Mouse (Mus musculus) right cerebral cortex, postnatal 4 days (tissue): ENCODE data around the gene Soat2.

ENCODE experiments used
- DNase-seq: peaks from one replicate; pipeline ENCODE4 v3.0.0-alpha.2; 2022

The Soat2 gene

DNA sequence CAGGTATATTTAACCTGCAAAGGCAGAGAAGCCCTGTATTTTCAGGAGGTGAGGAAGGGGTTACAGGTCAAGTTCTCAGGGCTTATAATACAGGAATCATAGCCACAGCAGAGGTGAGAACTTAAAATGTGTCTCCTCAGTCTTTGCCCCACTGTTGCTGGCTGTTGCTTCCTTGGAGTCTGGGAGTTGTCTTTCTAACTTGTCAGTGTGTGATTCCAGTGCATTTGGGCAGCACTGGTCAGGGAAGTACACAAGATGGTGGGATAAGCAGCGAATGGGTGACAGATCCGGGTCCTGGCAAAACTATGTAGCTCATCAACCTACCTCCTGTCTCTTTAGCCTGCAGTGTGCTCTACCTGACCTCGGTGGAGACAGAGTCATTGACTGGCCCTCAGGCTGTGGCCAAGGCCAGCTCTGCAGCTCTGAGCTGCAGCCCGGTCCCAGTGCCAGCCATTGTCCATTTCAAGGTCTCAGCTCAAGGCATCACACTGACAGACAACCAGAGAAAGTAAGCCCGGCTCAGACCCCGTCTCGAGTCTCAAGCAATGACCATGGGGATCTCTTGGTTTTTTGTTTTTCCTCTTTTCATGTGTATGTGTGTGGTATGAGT, 35.6 kb upstream of the Soat2 start:
- DNase-seq: no peak

DNA sequence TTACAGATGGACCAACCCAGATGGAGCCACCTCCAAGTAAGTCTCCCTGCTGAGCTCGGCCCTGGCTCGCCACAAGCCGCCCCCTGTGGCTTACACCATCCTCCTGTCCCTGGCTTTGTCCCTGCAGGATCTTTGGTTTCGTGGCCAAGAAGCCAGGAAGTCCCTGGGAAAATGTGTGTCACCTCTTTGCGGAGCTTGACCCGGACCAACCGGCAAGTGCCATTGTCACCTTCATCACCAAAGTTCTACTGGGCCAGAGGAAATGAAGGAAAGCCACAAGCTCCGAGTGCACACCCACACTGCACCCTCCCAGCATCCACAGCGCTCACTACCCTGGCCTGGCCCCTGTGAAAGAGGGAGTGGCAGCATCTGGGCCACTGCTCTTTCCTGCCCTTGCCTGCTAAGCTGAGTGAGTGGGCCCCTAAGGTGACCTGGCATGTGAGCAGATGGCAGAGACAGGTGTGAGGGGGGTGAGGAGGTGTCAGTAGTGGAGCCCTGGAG, 34.5 kb upstream of the Soat2 start:
- DNase-seq: no peak

DNA sequence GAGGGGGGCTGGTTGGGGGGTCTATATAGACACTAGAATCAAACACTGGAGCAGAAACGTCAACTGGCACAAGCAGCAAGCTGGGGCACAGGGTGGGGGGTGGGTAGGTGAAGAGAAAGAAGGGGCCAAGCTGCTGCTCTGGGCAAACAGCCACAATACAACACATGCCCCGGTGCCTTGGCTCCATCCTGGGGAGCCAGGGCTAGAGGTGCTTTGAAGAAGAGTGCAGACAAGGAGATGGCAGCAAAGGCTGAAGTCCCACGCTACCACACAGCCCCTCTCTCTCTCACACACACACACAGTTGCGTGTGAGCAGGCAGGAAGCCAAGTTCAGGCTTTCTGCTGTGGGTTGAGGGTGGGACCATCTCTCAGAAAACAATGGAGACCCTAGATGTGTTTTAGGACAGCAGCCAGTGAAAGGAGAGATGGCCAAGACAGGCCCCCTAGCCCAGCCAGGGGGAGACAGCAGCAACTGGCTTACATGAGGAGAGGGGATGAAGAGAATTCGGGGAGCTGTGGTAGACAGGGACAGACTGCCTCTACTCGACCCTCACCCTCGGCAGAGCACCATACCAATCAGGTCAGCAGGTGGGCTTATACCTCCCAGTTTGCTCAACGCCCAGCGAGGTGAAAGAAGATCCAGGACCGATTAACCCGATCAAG, 33.4 kb upstream of the Soat2 start:
- DNase-seq: no peak

DNA sequence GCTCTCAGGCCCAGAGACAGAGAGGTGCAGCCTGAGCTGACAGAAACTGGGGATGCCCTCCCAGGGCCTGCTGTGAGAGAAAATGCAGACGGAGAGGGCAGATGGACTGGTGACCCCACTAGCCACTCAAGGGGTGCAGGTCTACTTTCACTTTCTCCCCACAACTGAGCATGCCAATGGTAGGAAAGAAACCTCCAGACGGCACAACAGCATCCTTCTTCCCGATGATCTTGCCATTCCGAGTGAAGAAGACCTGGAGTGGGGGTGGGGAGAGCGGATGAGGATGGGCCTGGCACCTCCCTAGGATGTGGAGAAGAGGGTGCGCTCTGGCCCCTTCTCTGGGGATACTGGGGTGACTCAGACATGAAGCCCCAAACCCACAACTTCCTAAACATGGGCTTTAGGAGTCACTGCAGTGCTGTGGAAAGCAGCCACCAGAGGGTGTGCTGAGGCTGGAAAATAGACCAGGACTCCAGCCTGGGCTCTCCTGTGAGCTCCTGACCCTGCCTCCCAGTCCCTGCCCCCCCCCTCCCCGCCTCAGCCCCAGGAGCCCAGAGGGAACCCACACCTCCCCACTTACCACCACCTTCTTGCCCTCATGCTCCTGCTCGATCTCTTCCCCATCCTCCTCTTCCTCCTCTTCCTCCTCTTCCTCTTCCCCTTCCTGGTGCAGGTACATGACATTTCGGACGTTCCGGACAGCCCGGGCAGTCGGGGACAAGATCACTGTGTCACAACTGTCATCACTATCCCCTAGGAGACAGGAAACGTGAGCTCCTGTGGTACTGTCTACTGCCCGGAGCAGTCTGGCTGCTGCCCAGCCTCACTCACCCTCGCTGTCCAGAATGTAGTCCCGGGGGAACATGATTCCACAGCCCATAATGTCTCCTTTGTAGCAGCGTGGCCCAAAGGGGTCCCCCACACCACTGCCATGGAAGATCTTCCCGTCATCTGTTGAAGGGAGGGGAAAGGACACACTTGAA, 32.6 kb upstream of the Soat2 start:
- no peak for DNase-seq

DNA sequence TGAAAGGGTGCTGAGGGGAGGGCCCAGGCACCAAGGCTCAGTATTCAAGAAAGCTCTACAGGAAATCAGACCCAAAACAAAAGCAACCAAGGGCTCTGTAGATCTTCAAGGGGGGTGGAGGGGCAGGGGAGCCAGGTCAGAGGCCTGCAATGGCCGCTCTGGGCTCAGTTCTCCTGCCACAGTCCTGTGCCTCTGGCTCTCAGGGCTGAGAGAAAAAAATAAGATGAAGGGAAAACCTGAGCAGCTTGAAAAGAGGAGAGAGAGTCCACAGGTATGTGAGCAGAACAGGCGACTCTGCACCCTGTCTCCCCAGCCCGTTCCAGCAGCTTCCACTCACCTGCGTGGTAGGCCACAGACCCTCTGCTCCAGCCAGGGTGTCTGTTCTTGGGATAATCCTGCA, 31.7 kb upstream of the Soat2 start:
- DNase-seq: no peak

DNA sequence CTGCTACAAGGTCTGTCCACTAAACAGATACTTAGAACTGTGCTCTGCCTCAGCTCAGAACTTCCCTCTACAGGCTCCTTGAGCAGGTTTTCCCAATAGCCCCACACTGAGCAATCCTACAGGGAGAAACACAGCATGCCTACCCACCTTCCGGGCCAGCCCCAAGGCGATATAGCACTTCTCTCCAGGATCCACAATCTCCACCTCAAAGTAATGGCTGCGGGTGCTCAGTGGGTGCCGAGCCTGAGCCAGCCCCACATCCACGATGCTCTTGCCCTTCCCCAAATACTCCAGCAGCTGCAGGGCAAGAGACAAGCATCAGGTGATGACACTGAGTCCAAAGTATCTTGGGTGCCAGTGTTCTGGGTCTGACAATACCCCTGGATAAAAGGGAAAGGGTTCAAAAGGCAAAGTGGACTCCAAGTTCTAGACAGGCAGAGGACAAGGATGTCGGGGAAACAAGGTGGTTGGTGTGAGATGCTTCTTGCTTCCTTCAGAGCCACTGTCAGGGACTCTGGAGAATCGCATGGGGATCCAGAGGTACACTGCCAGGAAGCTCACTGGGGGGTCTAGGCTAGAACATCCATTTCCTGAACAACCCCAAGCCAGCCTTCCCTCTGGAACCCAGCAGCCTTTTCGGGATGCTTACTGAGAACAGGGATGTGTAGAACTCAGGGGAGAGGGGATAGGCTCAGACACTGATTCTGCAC, 31.1 kb upstream of the Soat2 start:
- DNase-seq: no peak

DNA sequence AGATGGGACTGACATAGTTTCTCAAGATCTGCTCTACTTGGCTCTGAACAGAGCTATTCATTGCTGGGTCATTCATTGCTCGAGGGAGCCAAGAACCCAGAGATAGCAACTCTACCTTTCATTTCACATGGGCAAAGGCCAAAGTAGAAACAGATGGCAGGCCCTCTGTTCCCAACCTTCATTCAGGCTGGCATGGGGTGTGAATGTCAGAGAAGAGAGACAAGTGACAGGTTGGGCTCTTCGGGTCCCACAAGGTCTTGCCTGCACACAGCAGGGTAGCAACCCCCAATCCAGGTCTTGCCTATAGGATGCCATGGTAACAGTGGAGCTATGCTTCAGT, 30.5 kb upstream of the Soat2 start:
- DNase-seq: no peak

DNA sequence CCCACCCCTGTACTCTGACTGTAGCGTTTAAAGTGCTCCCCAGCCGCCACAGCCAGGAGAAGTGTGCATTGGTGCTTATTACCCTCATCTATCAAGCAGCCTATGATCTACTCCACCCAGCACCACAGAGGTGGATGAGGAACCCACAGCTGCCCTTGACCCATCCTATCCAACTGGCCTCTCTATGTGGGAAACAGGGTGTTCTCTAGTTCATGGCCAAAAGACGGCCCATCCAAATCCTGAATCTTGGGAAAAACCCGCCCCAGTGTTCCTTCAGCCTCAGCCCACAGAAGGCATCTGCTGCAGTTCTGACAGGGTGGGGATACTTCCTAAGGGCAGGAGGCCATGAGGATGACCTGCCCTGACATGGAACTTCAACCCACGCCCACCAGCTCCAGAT, 29.8 kb upstream of the Soat2 start:
- no peak for DNase-seq

DNA sequence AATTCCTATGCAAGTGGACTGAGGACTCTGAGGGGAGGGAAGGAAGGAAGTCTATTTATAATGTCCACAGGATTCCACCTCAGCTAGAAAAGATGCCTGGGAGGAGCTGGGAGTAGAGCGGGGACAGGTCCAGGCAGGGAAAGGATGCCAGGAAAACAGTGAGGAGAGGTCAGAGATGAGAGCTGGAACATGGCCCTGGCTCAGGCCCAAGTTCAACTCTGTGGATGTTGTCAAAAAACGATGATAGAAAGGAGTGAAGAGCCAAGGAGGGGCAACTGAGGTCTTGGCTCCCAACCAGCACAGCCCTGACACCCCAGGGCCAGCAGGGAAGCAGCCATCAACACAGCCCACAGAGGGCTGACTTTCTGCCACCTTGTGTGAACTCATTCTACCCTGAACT, 24.0 kb upstream of the Soat2 start:
- DNase-seq: no peak

DNA sequence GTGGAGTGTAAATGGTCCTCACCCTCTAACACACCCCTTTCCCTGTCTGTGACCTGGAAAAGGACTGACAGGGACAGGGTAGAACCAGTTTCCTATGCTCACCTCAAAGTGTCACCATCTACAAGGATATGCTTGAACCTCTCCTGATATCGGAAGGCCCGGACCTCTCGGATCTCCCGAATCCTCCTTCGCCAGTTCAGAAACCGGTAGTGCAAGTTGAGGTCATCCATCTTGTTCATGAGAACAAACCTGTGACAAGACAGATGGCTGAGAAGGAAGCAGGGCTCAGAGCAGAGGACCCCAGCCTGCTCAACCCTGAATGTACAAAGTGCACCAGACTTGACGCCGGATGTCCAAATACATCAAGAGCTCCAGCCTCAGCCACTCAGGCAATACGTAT, 17.0 kb upstream of the Soat2 start:
- no peak for DNase-seq

DNA sequence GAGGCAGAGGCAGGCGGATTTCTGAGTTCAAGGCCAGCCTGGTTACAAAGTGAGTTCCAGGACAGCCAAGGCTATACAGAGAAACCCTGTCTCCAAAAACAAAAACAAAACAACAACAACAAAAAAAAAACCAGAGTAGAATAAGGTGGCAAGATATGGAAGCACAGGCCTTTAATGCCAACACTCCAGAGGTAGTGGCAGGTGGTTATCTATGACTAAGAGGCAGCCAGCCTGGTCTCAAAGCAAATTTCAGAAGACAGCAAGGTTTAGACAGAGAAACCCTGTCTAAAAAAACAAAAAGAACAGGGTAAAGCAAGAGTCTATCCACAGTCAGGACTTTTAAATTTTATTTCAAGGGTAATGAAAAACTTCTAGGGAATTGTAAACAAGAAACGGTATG, 15.6 kb upstream of the Soat2 start:
- DNase-seq: no peak

DNA sequence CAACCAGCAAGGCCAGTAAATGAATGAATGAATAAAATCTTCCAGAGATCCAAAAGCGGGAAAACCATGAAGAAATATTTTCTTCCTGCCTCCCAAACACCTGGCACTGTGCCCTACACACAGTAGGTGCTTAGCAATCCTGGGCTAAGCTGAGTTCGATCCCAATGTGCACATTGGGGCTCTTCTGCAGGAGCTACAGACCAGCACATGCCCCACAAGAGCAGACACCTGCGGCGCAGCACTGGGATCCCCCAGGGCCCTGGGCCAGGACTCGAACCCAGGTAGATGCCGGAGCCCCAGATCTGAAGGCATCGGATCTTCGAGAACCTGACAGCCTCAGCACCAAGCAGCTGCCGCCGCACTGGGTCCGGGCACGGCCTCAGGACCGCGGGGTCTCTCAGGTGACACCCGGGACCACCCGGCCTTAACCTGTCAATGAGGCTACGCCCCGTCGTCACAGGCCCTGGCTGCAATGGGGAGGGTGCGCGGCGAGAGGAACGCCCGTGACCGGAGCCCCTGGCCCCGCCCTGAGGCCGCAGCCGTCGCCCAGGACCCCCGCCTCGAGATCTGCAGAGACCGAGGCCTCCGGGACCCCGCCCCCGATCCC, 14.7 kb upstream of the Soat2 start:
- no peak for DNase-seq

DNA sequence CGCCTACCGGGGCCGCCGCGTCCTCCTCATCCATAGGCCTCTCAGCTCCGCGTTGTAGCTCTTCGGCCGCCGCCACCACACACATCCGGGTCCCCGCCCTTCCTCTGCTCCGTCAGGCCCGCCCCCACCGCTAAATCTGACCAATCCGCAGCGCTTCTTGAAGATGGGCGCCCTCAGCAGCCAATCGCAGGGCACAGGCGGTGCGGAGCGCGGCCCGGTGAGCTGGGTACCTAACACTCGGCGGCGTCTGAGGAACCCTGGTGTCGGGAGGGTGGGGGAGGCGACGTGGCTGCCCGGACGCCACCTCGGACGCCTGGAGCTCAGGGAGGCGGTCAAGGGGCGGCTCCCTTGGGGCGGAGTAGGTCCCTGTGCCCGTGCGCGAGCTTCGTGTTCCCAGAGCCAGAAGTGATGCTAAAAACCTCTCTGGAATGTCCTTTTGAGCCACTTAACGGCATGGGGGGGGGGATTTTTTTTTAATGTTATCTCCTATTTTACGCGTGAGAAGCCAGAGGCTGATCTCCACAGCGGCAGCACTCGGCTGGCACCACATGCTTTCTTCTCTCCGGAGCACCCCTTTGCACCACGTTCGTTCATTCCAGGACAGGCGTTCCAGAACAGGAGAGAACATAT, 14.1 kb upstream of the Soat2 start, which contains the start of gene Spryd3:
TSS of gene Spryd3 (minus strand) at position 106 of the 630 bp plus-strand sequence.
- peak; percentile 98 for DNase-seq

DNA sequence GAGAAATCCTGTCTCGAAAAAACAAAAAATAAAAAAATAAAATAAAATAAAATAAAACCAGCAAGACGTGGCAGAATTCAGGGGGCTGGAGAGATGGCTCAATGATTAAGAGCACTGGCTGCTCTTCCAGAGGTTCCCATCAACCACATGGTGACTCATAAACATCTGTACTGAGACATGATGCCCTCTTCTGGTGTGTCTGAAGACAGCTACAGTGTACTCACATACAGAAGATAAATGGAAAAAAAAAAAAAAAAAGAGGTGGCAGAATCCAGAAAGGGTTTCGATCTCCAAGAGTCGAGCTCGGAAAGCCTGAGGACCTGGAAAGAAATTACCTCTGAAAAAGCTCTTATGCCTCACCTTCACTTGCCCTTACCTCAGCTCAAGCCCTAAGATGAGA, 9.2 kb upstream of the Soat2 start:
- no peak for DNase-seq

DNA sequence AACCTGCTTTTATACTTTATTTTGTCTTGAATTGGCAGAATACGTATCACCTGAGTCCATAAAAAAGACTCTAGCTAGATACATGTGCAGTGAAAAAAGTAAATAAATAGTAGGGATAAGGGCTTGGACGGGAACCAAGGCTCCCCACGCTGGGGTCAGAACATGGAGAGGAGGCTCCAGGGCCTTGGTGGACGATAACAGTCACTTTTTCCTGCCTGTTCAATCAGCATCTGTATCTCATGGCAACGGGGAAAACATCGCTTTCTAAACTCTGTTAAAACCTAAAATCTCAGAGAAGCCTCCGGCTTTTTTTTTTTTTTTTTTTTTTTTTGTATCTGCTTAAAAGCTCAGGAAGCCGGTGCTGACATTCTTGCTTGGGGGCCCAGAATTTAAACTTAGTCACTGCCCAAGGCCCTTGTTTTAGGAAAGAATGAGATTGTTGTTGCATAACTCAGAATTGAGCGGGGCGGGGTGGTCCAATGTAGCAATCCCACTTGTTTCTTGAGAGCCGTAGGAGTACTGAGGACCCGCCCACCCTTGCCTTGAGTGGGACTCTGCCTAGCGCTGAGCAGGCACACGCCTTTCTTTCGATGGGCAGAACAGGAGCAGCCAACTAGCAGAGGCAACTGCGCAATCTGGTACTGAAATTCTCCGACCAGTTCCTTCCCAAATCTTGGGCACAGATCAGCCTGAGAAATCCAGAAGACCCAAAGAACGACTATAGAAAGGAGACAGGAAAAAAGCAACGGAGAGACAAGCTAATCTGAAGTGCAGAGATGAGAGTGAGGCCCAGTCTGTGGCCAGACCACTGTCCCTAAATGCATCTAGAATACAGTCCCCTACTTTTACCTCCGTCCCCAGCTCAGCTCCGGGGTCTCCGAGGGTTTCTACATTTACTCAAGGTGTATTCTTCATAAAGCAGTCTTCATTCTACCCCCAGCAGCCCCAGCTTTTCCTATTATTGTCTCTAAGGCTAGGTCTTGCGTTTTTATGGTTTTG, 7.1 kb upstream of the Soat2 start:
- no peak for DNase-seq

DNA sequence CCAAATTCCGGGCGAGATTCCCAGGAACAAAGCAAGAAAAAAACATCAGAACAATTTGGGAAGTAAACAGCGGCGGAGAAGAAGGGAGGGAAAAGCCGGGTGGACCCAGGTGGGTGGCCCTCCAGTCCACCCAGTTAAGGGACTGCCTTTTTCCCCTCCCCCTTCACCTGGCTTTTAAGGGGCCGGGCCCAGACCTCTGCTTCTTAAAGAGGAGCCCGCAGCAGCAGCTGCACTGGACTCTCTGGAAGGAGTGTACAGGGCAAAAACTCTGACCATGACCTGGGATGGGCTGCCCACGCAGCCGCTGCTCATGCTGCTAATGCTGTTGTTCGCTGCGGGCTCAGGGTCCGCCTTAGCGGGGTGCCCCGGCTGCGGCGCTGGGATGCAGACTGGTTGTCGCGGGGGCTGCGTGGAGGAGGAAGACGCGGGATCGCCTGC, 6.0 kb upstream of the Soat2 start, which contains the start of gene Igfbp6:
TSS of gene Igfbp6 (plus strand) at position 89 of the 438 bp plus-strand sequence.
- no peak for DNase-seq

DNA sequence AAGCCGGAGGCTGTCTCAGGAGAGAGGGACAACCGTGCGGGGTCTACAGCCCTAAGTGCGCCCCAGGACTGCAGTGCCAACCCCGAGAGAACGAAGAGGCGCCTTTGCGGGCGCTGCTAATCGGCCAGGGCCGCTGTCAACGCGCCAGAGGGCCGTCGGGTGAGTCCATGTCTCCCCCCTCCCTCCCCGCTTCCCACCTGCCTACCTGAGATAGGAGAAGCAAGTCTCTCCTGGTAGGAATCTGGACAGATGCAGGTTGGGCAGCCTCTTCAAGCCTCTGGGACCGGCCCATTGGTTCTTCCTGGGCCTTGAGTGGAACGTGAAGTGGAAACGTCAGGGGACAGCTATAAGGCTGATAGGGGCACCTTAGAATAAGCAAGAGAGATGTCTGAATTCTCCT, 5.6 kb upstream of the Soat2 start:
- no peak for DNase-seq

DNA sequence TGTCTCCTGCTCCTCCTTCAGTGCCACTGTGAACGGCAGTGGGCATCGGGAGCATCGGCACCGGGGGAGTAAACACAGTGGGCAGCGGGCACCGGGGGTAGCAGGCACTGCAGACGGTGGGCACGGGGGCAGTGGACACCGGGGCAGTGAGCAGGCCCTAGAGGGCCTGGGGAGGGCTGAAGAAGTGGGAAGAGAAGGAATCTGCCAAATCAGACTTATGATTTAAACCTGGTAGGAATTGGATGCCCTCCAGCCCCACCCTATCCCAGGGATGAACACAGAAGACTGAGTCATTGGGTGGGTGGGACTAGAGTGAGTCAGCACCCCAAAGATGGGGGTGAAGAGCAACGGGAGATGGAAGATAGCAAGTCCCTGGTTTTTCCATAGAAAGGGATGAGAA, 5.0 kb upstream of the Soat2 start:
- no peak for DNase-seq

DNA sequence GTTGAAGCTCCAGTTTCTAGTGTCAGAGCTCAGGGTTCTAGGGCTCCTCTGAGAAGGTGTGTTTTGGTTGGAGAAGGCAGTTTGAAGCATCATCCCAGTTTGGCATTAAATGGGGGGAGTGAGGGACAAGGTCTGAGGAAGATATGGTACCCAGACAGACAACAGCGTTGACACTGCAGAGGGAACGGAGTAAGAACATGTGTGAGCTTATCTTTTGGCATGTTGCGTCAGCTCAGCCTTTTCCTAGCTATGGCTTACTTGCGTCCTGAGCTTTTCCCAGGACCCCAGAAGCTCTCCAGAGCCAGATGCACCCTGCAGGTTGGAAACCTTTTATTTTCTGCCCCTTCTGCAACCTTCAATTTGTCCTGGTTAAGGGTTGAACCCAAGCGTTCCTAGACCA, 4.2 kb upstream of the Soat2 start:
- DNase-seq: no peak

DNA sequence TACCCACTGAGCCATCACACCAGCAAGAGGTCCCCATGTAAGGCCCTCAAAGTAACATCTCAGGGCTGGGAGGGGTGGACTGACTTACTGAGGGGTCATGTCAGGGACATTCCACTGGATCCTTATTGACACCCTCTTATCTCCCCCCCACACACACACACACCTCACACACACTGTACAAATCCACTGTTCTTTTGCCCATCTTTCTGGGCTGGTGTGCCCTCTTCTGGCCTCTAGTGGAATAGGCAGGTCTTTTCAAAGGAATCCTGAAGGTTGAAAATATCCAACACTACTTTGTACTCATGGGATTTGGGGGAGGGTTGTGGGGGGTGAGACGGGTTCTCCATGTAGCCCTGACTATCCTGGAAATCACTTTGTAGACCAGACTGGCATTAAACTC, 3.4 kb upstream of the Soat2 start:
- DNase-seq: peak; percentile 42
